Mouse (Mus musculus) bone marrow macrophage, adult 2 months (primary cell): ENCODE results near the gene Cdk14. TPM values are rescaled to one million over a fixed set of nuclear protein-coding genes. Genes with fewer than 3 reads are reported as not detected.

Source experiments
- H3K27ac ChIP-seq: 2 replicates; pipeline ENCODE4 v1.5.1; 2012; ENCODE audit warnings: low read depth, low read length; ENCODE audit not compliant: insufficient read depth
- H3K4me1 ChIP-seq: 2 replicates; pipeline ENCODE4 v1.6.1; 2012; ENCODE audit warnings: low read length; ENCODE audit not compliant: control insufficient read depth, insufficient read depth
- H3K4me3 ChIP-seq: 2 replicates; pipeline ENCODE4 v1.5.1; 2012; ENCODE audit warnings: mild to moderate bottlenecking, low read length, moderate library complexity; ENCODE audit not compliant: insufficient read depth
- CTCF ChIP-seq: IDR thresholded peaks from 2 replicates; pipeline ENCODE4 v1.5.1; 2012; ENCODE audit warnings: low read depth, mild to moderate bottlenecking, low read length, moderate library complexity
- POLR2A ChIP-seq: IDR thresholded peaks from 2 replicates; pipeline ENCODE4 v1.6.1; 2012; ENCODE audit warnings: mild to moderate bottlenecking, low read depth, low read length, borderline replicate concordance
- polyA plus RNA-seq: library from polyadenylated mRNA; stranded (reverse); fragments of >200 nt; gene quantifications from 2 replicates; pipeline ENCODE4 v1.2.4, GENCODE M21; 2012; ENCODE audit not compliant: missing spikeins, insufficient read depth, insufficient read length

The Cdk14 gene
- polyA plus RNA-seq, 1 experiment, result 43.6 TPM

DNA sequence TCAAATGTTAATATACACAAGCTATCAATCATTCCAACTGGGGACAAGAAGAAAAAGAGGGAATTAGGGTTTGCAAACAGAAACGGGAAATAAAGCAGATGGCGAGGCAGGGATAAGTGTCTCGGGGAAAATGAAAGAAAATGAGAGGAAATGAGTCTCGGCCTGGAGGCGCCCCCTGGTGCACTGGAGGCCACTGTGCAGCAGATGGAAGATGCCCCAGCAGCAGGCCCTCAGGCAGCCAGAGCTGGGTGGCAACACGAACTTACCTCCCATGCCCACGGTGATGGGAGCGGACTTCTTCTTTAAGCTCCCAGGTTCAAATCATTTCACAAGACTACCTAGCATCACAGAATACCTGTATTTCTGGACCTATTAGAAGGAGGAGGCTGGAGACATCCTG lies 97.4 kb downstream of the Cdk14 start:
- Histone ChIP-seq H3K4me3 (no peak overlapping the region), H3K27ac (no peak overlapping the region), H3K4me1 (peaks cover 31% of the 10 kb centered on the region)
- no peak for TF ChIP-seq CTCF
- TF ChIP-seq POLR2A, result no peak

DNA sequence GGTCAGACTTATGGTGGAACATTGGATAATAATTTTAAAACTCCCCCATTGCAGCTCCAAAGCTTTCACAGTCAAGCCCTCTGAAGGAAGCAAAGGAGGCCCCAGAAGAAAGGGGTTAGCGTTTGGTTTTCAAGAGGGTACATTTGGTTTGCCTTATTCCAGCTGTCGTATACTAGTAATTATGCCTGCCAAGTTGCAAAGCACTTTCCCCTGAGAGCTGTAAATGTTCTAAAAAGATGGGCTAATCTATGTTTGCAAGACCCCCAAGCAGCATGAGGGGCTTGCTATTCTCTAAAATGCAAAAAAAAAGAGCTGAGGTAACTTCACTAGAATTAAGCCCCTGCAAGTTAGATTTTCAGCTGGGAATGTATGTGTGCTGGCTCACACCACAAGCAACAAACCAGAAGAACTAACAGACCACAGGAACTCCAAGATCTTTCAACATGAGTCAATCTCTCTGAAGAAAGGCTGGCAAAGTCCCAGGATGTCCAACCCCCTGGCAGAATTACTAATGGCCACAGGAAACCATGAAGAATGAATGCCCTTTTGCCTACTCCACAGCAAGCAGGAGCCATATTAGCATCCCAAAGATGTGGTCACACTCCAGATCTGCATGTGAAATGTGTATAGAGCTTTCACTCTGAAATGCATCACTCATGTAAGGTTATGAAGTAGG lies 99.5 kb downstream of the Cdk14 start:
- Histone ChIP-seq H3K4me3 (peak overlapping the region; percentile 52), H3K27ac (peak overlapping the region; percentile 94), H3K4me1 (peaks cover 27% of the 10 kb centered on the region)
- TF ChIP-seq POLR2A, result no peak
- no peak for TF ChIP-seq CTCF

DNA sequence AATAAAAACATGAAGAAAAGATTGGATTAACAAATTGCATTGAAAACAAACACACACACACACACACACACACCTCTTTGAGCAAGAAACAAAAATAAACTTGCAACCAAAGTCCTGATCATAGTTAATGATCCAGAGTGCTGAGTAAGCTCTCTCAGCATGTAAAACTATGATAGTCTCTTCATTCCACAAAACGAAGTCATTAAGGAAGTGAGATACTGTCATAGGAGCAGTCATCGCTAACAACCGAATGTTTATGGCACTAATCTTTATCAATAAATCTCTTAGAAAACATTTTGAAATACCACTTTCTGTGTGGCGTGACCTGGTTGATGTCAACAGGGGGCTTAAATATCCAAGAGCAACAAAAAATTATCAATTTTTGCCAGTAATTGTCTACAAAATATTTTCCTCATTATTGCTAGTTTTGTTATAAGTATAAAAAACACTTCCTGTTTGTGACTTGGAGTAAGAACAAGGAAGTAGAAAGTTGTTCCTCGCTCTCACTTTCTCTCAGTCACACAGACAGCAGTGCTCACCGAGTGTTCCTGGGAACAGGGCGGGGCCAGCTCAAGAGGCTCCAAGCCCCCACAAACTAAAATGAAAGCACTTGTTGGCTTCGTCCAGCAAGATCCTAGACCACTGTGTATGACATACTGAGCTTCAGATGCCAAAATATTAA lies 100.1 kb downstream of the Cdk14 start:
- H3K4me1 ChIP-seq, result peaks cover 27% of the 10 kb centered on the region
- peak overlapping the region; percentile 94 for H3K27ac ChIP-seq
- H3K4me3 ChIP-seq, result peak overlapping the region; percentile 52

DNA sequence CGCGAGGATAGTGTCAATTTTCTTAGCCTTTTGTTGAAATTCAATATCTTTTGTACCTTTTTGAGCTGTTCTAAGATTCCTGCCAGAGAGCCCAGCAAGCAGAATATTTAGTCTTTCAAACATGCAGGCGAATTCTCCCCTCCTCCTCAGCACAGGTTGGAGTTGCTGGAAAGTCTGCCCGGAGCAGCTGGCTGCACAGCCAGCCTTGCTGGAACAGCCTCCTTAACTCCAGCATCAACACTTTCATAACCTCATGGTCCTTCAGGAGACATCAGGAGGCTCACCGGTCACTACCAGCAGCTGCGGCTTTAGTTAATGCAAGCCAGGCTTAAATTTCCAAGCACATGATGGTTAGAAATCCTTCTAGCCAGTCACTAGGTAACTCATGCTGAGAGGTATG lies 105.8 kb downstream of the Cdk14 start:
- Histone ChIP-seq H3K27ac (no peak overlapping the region), H3K4me3 (no peak overlapping the region), H3K4me1 (peaks cover 12% of the 10 kb centered on the region)
- no peak for TF ChIP-seq CTCF
- no peak for TF ChIP-seq POLR2A

More for the DNA sequence above, 100.1 kb downstream of the Cdk14 start:
- TF ChIP-seq POLR2A (no peak), CTCF (no peak)

DNA sequence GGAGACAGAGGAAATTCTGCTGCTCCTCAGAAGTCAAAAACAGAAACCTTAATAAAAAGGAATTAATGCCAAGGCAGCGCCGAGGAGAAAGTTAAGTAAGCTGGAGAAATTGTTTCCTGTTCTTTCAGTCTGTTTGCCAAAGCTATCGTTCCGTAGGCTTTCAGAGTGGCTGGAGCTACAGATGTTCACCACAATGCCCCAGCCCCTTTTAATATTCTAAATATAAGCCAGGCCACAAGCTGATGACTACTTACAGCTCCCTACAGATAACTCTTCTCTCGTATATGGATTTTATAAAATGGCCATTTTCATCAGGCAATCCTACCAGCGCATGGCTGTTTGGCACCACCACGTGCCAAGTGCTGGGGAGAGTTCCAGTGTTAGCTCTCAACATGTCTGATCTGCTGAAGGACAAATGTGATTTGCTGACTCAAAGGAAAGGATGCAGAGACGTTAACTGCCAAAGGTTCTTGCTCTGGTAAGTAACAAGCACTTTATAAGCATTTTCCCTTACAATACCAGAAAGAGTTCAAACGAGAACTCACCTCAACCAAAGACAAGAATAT lies 106.8 kb downstream of the Cdk14 start:
- H3K27ac ChIP-seq, result no peak overlapping the region
- H3K4me1 ChIP-seq, result peaks cover 4% of the 10 kb centered on the region; the same call in 1 of the 2 replicates
- no peak overlapping the region for H3K4me3 ChIP-seq
- TF ChIP-seq CTCF, result no peak
- no peak for TF ChIP-seq POLR2A

DNA sequence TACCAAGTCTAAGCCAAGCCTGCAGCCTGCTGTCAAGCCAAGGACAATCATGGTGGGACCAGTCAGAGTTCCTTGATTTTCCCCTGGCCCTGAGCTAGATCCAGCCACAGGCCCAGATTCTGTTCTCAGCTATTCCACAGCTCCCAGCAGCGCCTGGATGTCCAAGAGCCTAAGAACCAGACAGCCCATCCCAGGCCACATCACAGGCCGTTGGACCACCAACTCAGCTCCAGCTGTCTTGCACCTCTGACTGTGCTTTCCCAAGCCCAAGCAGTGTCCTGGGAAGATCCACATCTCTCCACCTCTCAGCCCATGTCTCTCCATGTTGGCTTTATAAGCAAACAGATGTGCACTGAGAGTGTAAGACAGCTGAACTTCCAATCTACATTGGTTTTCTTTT lies 114.8 kb downstream of the Cdk14 start:
- Histone ChIP-seq H3K4me1 (peaks cover 11% of the 10 kb centered on the region), H3K4me3 (no peak overlapping the region)
- TF ChIP-seq CTCF (no peak), POLR2A (no peak)

DNA sequence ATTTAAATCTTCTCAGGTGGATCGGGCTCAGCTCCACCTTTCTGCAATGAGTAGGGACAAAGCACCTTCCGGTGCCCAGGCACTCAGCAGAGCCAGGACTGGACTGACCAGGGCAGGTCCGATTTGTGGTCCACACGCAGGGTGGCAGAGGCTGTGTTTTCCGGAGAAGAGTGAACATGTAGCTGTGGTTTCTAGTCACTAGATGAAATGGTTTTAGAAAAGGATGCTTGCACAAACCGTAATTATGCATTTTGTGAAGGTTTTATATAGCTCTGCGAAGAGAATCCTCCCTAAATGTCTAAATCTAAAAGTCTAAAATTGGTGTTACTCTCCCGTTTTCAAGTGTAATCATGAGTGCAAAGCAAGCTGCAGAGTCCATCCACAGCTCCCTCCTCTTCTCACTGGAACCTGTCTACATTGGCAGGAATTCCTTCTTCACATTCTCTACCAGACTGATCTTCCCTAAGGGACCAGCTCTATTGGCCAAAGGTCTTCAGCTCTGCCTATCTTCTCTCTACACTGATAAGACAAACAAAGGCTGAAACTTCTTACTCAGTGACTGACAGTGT lies 116.9 kb downstream of the Cdk14 start:
- TF ChIP-seq CTCF (no peak), POLR2A (no peak)

More for the DNA sequence above, 114.8 kb downstream of the Cdk14 start:
- H3K27ac ChIP-seq, result no peak overlapping the region

DNA sequence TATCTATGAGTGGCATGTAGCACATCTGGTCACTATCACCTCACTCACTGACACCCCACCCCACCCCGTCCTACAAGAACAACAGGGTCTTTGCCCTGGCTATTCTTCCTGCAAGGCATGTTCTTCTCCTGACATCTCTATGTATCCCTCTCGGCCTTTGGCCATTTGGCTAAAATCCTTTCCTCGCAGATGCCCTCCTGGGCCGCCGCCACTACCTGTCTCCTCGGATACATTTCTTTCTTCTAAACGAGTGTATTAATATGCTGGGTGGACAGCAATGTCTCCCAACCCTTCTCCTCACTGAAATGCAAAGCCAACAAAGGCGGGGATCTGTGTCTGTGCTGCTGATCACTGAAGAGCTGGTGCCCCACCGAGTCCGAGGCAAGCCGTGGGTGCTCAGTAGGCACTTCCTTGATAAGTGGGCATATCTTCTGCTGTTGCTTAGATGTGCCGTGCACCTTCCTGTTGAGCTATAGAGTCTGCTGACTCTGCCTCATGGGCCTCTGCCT lies 118.5 kb downstream of the Cdk14 start:
- Histone ChIP-seq H3K4me3 (no peak overlapping the region), H3K4me1 (peaks cover 11% of the 10 kb centered on the region), H3K27ac (no peak overlapping the region)
- no peak for TF ChIP-seq POLR2A
- no peak for TF ChIP-seq CTCF

More for the DNA sequence above, 116.9 kb downstream of the Cdk14 start:
- H3K4me3 ChIP-seq, result no peak overlapping the region
- no peak overlapping the region for H3K27ac ChIP-seq
- peaks cover 11% of the 10 kb centered on the region for H3K4me1 ChIP-seq

DNA sequence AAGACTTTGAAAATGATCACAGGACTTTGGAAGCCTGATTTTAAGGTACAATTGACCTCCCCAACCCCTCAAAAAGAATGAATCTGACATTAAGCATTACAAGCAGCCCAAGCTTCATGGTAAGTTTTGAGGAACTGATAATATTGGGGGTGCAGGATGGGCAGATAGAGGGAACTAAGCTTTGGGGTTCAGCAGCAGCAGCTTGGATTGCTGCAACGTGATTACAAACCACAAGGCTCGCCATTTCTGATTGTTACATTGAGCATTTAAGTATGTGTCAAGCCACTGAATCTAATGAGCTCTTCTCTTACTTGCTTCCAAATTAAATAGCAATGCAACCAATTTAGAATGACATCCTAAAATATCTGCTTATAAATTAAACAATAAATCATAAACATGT lies 119.1 kb downstream of the Cdk14 start:
- TF ChIP-seq POLR2A (no peak), CTCF (no peak)
- H3K4me1 ChIP-seq, result peaks cover 11% of the 10 kb centered on the region
- H3K4me3 ChIP-seq, result no peak overlapping the region
- no peak overlapping the region for H3K27ac ChIP-seq
